Mouse (Mus musculus): ENCODE results near the gene Zfp367. TPM values are rescaled to one million over a fixed set of nuclear protein-coding genes. Genes with fewer than 3 reads are reported as not detected.

Gene Zfp367
- total and polyA plus RNA-seq, 3 experiments: 12.6 to 33.7 (median 23.8) TPM

DNA sequence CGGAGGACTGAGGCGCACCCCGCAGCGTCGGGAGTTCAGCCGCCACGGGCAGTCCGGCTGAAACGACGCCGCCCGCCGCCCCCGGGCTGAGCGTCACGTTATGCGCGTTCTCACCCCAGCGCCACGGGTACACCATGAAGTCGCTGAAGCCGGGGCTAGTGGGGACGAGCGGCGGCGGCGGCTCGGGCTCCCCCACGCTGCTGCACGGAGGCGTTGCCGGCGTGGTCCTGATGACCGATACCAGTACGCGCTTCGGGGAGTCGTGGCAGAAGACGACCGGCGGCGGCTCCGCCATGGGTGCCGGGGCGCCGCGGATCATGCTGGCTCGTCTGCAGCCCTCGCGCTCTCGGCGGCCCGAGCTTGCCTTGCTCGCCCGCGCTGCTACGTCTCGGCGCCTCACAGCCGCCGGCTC lies 325 bp downstream of the Zfp367 start (continued):
- TF ChIP-seq TCF12 (IDR thresholded peaks at IDR 0.05; ENCODE audit: low read depth, low read length) (no peak), ZNF384 (IDR thresholded peaks at IDR 0.05; ENCODE audit: low read depth, low read length) (no peak), MAZ (IDR thresholded peaks at IDR 0.05; ENCODE audit: low read depth, low read length) (0 out of 2 replicates have a peak, but pooled peaks have one; percentile 1), ZKSCAN1 (IDR thresholded peaks at IDR 0.05; ENCODE audit: borderline replicate concordance, low read depth, low read length) (no peak), MXI1 (IDR thresholded peaks at IDR 0.05; ENCODE audit: low read depth, low read length) (no peak; the same call in 1 of the 2 replicates), CHD2 (IDR thresholded peaks at IDR 0.05; ENCODE audit: low read length) (no peak), SMC3 (IDR thresholded peaks at IDR 0.05; ENCODE audit: low read depth, low read length) (no peak), JUND (conservative IDR thresholded peaks at IDR 0.05; ENCODE audit: low read depth, low read length) (no peak), ZMIZ1 (IDR thresholded peaks at IDR 0.05; ENCODE audit: low read depth, low read length) (0 out of 2 replicates have a peak, but pooled peaks have one; percentile 41), NELFE (IDR thresholded peaks at IDR 0.05; ENCODE audit: low read depth, low read length) (no peak), USF2 (conservative IDR thresholded peaks at IDR 0.05; ENCODE audit: low read depth, low read length) (no peak), ETS1 (conservative IDR thresholded peaks at IDR 0.05; ENCODE audit: low read depth, low read length) (no peak), RCOR1 (conservative IDR thresholded peaks at IDR 0.05; ENCODE audit: low read depth, low read length) (no peak), IRF4 (IDR thresholded peaks at IDR 0.05; ENCODE audit: low read depth, low read length) (no peak), PAX5 (IDR thresholded peaks at IDR 0.05; ENCODE audit: low read length) (no peak), SIN3A (IDR thresholded peaks at IDR 0.05; ENCODE audit: low read length) (no peak; the same call in 1 of the 2 replicates), EP300 (IDR thresholded peaks at IDR 0.05; ENCODE audit: low read length) (no peak), JUN (IDR thresholded peaks at IDR 0.05; ENCODE audit: insufficient read depth, low read depth, low read length) (no peak)

DNA sequence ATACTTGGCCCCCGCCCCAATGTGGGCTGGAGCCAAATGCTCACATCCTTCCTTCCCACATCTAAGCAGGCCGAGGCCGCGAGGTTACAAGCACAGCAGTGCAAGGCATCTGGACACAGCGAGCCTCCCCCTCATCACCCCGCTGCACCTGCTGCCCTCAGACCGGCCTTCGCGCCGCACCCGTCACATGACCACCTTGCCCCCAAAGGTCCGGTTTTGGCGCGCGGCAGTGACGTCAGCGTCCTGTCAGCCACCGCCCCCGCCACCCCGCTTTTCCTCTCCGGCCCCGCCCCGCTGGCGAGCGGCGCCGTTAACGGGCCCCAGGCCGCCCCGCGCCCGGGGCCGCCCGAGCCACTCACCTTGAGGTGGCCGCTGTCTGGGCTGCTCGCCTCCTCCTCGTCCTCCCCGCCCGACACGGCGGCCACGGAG lies 747 bp downstream of the Zfp367 start:
- Histone ChIP-seq H3K79me2 (replicated peaks; ENCODE audit: control insufficient read depth, extremely low read depth, insufficient read depth, poor library complexity, severe bottlenecking) (peaks cover 49% of the 10 kb centered on the region), H3K27me3 (replicated peaks) (peaks cover 14% of the 10 kb centered on the region), H3K27ac (ENCODE audit: insufficient read depth, low read depth) (peak overlapping the region; percentile 75), H3K9ac (ENCODE audit: insufficient read depth, low read depth) (peak overlapping the region; percentile 69), H3K4me2 (ENCODE audit: insufficient read depth, low read depth, poor library complexity, severe bottlenecking) (no peak overlapping the region; the same call in 1 of the 2 replicates), H3K9me3 (replicated peaks; ENCODE audit: low read length) (no peaks in the 10 kb centered on the region), H3K4me3 (replicated peaks in 1 of 3; ENCODE audit: low read depth in 2 of 3, low read length in 2 of 3, poor library complexity in 1 of 3) (peak overlapping the region; percentile 94 to 98 (median 97)), H3K36me3 (replicated peaks in 1 of 2; ENCODE audit: control insufficient read depth in 1 of 2, insufficient read depth in 1 of 2, low read length in 1 of 2) (peaks cover 0 to 8% of the 10 kb centered on the region in 2 experiments), H3K4me1 (ENCODE audit: control insufficient read depth in 1 of 2, insufficient read depth in 2 of 2) (peaks cover 5 to 30% of the 10 kb centered on the region in 2 experiments)
- dilution Hi-C loops (cut with MboI; ENCODE audit: extremely low pct_ligation_motif_present, extremely low pct_unique_long_range_greater_than_20kb, low sequenced_read_pairs) (no loop called here), in situ Hi-C loops (cut with MboI; ENCODE audit: low pct_ligation_motif_present, low pct_unique_long_range_greater_than_20kb, low sequenced_read_pairs) (no loop called here)
- peak; percentile 76 for DNase-seq (ENCODE audit: extremely low read depth)
- TF ChIP-seq NELFE (IDR thresholded peaks at IDR 0.05; ENCODE audit: low read depth, low read length): peak; percentile 48; the same call in 1 of the 2 replicates
- TF ChIP-seq MAZ (IDR thresholded peaks at IDR 0.05; ENCODE audit: low read depth, low read length): peak; percentile 75
- peak; percentile 18; the same call in 1 of the 2 replicates for TF ChIP-seq MEF2A (IDR thresholded peaks at IDR 0.05; ENCODE audit: borderline replicate concordance, low read depth, low read length)
- TF ChIP-seq EP300 (IDR thresholded peaks at IDR 0.05; ENCODE audit: low read length): no peak
- peak; percentile 94 for TF ChIP-seq SIN3A (IDR thresholded peaks at IDR 0.05; ENCODE audit: low read length)
- TF ChIP-seq ELF1 (IDR thresholded peaks at IDR 0.05; ENCODE audit: low read depth, low read length): peak; percentile 59
- peak; percentile 84 for TF ChIP-seq USF2 (conservative IDR thresholded peaks at IDR 0.05; ENCODE audit: low read depth, low read length)
- TF ChIP-seq USF1 (IDR thresholded peaks at IDR 0.05; ENCODE audit: low read depth, low read length): peak; percentile 91
- peak; percentile 89 for TF ChIP-seq MAX (IDR thresholded peaks at IDR 0.05; ENCODE audit: low read length)
- peak; percentile 92 for TF ChIP-seq MXI1 (IDR thresholded peaks at IDR 0.05; ENCODE audit: low read depth, low read length)
- no peak for TF ChIP-seq ZNF384 (IDR thresholded peaks at IDR 0.05; ENCODE audit: low read depth, low read length)
- TF ChIP-seq TCF12 (IDR thresholded peaks at IDR 0.05; ENCODE audit: low read depth, low read length): 0 out of 2 replicates have a peak, but pooled peaks have one; percentile 41
- peak; percentile 74 for TF ChIP-seq ZMIZ1 (IDR thresholded peaks at IDR 0.05; ENCODE audit: low read depth, low read length)
- TF ChIP-seq CHD2 (IDR thresholded peaks at IDR 0.05; ENCODE audit: low read length): no peak
- no peak for TF ChIP-seq ZKSCAN1 (IDR thresholded peaks at IDR 0.05; ENCODE audit: borderline replicate concordance, low read depth, low read length)
- TF ChIP-seq E2F4 (IDR thresholded peaks at IDR 0.05; ENCODE audit: insufficient replicate concordance, low read depth, low read length): peak; percentile 83; the same call in 1 of the 2 replicates
- TF ChIP-seq BHLHE40 (IDR thresholded peaks at IDR 0.05; ENCODE audit: low read depth, low read length): peak; percentile 82
- TF ChIP-seq IRF4 (IDR thresholded peaks at IDR 0.05; ENCODE audit: low read depth, low read length): no peak; the same call in 1 of the 2 replicates
- TF ChIP-seq SMC3 (IDR thresholded peaks at IDR 0.05; ENCODE audit: low read depth, low read length): no peak
- TF ChIP-seq HCFC1 (IDR thresholded peaks at IDR 0.05; ENCODE audit: low read depth, low read length): peak; percentile 80
- TF ChIP-seq KAT2A (IDR thresholded peaks at IDR 0.05; ENCODE audit: insufficient replicate concordance, low read length): peak; percentile 66; the same call in 1 of the 2 replicates
- TF ChIP-seq NRF1 (IDR thresholded peaks at IDR 0.05; ENCODE audit: low read depth, low read length): peak; percentile 16; the same call in 1 of the 2 replicates
- TF ChIP-seq CHD1 (IDR thresholded peaks at IDR 0.05; ENCODE audit: low read depth, low read length): no peak
- TF ChIP-seq JUN (IDR thresholded peaks at IDR 0.05; ENCODE audit: insufficient read depth, low read depth, low read length): no peak
- peak; percentile 69 for TF ChIP-seq POLR2A (IDR thresholded peaks at IDR 0.05; ENCODE audit: low read depth, low read length)
